Mouse (Mus musculus): ENCODE data around the gene Tlr5. TPM values are rescaled to one million over a fixed set of nuclear protein-coding genes. Genes with fewer than 3 reads are reported as not detected.

Gene Tlr5
- polyA plus RNA-seq, 1 experiment from 2014 or later: 0.47 TPM

GRCm38 (mm10) chr1:182956186-182956960, 1.8 kb downstream of the Tlr5 start:
- Histone ChIP-seq H3K4me1 (peaks cover 16% of the 10 kb centered on the region), H3K36me3 (no peaks in the 10 kb centered on the region), H3K9me3 (no peaks in the 10 kb centered on the region), H3K27ac (no peak overlapping the region), H3K4me3 (no peak overlapping the region), H3K4me2 (replicated peaks) (no peak overlapping the region), H3K9ac (no peak overlapping the region), H3K27me3 (replicated peaks) (peaks cover 16% of the 10 kb centered on the region; the same call in 1 of the 2 replicates)
- 80% methylated on average over 12 of the region's 12 CpGs for WGBS
- no peak for ATAC-seq (ENCODE audit: low FRiP score, low read depth)

DNA sequence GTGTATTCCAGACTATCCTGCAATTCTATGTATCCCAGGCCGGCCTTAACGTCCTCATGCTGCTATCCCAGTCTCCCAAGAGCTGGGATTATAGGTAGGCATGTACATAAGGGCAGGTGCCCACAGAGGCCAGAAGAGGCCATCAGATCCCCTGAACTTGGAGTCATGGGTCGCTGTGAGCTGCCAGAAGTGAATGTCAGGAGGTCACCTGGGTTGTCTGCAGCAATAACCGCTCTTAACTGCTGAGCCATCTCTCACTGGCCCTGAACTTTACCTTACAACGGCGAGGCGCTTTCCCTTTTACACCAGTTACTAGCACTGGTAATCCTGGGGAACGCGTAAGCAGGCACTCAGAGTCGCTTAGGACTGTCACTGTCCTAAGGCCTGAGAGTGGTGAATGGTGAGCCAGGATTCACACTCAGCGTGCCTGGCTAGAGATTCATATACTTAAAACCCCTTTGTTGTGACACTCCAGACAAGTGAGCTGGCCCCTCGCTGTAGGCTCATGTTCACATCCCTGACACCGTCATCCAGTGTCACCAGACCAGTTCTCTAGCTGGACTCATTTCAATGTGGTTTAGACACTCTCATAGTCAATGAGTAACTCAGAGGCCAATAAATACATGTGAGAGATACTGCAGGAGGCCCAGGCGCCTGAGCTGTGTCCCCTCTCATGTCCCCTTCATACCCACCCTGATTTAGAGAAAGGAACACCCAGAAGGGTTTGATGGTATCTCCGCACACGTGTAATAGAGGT, 2.6 kb downstream of the Tlr5 start:
- Histone ChIP-seq H3K36me3 (no peaks in the 10 kb centered on the region), H3K9ac (no peak overlapping the region), H3K4me3 (no peak overlapping the region), H3K9me3 (no peaks in the 10 kb centered on the region), H3K27me3 (replicated peaks) (peaks cover 16% of the 10 kb centered on the region; the same call in 1 of the 2 replicates), H3K27ac (no peak overlapping the region), H3K4me2 (replicated peaks) (no peak overlapping the region), H3K4me1 (peaks cover 16% of the 10 kb centered on the region)
- WGBS: 83% methylated on average over 16 of the region's 16 CpGs
- ATAC-seq (ENCODE audit: low FRiP score, low read depth): no peak

GRCm38 (mm10) chr1:182957826-182958544, 3.4 kb downstream of the Tlr5 start:
- Histone ChIP-seq H3K4me2 (replicated peaks) (no peak overlapping the region), H3K9me3 (no peaks in the 10 kb centered on the region), H3K4me1 (peaks cover 15% of the 10 kb centered on the region), H3K9ac (no peak overlapping the region), H3K27me3 (replicated peaks) (peaks cover 16% of the 10 kb centered on the region; the same call in 1 of the 2 replicates), H3K27ac (no peak overlapping the region), H3K36me3 (no peaks in the 10 kb centered on the region), H3K4me3 (no peak overlapping the region)
- WGBS: 80% methylated on average over 13 of the region's 13 CpGs
- no peak for ATAC-seq (ENCODE audit: low FRiP score, low read depth)

- ATAC-seq (ENCODE audit: low FRiP score, low read depth): 0 out of 2 replicates have a peak, but pooled peaks have one; percentile 3
- Histone ChIP-seq H3K4me2 (replicated peaks) (peak overlapping the region; percentile 60), H3K36me3 (no peaks in the 10 kb centered on the region), H3K9me3 (no peaks in the 10 kb centered on the region), H3K9ac (no peak overlapping the region), H3K4me1 (peaks cover 12% of the 10 kb centered on the region), H3K27ac (no peak overlapping the region), H3K4me3 (no peak overlapping the region), H3K27me3 (replicated peaks) (peaks cover 16% of the 10 kb centered on the region; the same call in 1 of the 2 replicates)
- WGBS: 34% methylated on average over 3 of the region's 3 CpGs
Measured at GRCm38 (mm10) chr1:182958824-182959223, 4.2 kb downstream of the Tlr5 start.

GRCm38 (mm10) chr1:182959251-182959691, 4.7 kb downstream of the Tlr5 start:
- peak overlapping the region; percentile 47 for H3K9ac ChIP-seq
- H3K4me3 ChIP-seq: peak overlapping the region; percentile 33
- H3K4me1 ChIP-seq: peaks cover 12% of the 10 kb centered on the region
- H3K4me2 ChIP-seq (replicated peaks): peak overlapping the region; percentile 60
- H3K27ac ChIP-seq: no peak overlapping the region
- H3K27me3 ChIP-seq (replicated peaks): peaks cover 16% of the 10 kb centered on the region; the same call in 1 of the 2 replicates
- WGBS: under 1% methylated on average over 17 of the region's 17 CpGs
- peak; percentile 21 for ATAC-seq (ENCODE audit: low FRiP score, low read depth)
- no peaks in the 10 kb centered on the region for H3K9me3 ChIP-seq
- no peaks in the 10 kb centered on the region for H3K36me3 ChIP-seq

- ATAC-seq (ENCODE audit: low FRiP score, low read depth): peak; percentile 82
- peaks cover 16% of the 10 kb centered on the region; the same call in 1 of the 2 replicates for H3K27me3 ChIP-seq (replicated peaks)
- H3K36me3 ChIP-seq: no peaks in the 10 kb centered on the region
- H3K4me3 ChIP-seq: peak overlapping the region; percentile 33
- peaks cover 12% of the 10 kb centered on the region for H3K4me1 ChIP-seq
- no peaks in the 10 kb centered on the region for H3K9me3 ChIP-seq
- under 1% methylated on average over 20 of the region's 20 CpGs for WGBS
- peak overlapping the region; percentile 47 for H3K9ac ChIP-seq
- H3K4me2 ChIP-seq (replicated peaks): peak overlapping the region; percentile 60
- H3K27ac ChIP-seq: no peak overlapping the region
Measured at GRCm38 (mm10) chr1:182959811-182960455, 5.3 kb downstream of the Tlr5 start.

DNA sequence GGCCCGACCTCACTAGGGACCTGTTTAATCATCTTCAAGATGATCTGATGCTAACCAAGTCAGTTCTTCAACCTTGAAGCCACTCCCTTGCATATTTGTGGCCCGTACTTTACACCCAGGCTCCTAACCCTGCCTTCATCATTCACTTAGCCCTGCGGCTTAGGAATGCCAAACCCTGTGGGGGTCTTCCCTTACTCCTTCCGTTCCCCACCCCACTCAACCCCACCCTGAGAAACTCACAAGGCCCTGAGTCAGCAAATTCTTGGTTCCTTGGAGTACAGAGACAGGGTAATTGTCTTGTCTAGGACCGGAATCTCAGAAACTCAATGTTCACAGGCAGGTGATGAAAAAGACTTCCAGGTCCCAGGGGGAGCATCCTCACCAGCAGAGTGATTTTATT, 6.5 kb downstream of the Tlr5 start:
- H3K4me2 ChIP-seq (replicated peaks): no peak overlapping the region
- no peak for ATAC-seq (ENCODE audit: low FRiP score, low read depth)
- no peaks in the 10 kb centered on the region for H3K36me3 ChIP-seq
- no peak overlapping the region for H3K9ac ChIP-seq
- H3K27ac ChIP-seq: no peak overlapping the region
- H3K9me3 ChIP-seq: no peaks in the 10 kb centered on the region
- WGBS: 61% methylated on average over 5 of the region's 5 CpGs
- H3K4me1 ChIP-seq: peaks cover 9% of the 10 kb centered on the region
- H3K27me3 ChIP-seq (replicated peaks): peaks cover 12% of the 10 kb centered on the region; the same call in 1 of the 2 replicates
- no peak overlapping the region for H3K4me3 ChIP-seq

- H3K27ac ChIP-seq: no peak overlapping the region
- H3K27me3 ChIP-seq (replicated peaks): no peaks in the 10 kb centered on the region; the same call in 1 of the 2 replicates
- H3K4me1 ChIP-seq: peaks cover 9% of the 10 kb centered on the region
- no peak overlapping the region for H3K4me2 ChIP-seq (replicated peaks)
- WGBS: 65% methylated on average over 5 of the region's 5 CpGs
- ATAC-seq (ENCODE audit: low FRiP score, low read depth): no peak
- no peaks in the 10 kb centered on the region for H3K9me3 ChIP-seq
- no peak overlapping the region for H3K4me3 ChIP-seq
- no peaks in the 10 kb centered on the region for H3K36me3 ChIP-seq
- no peak overlapping the region for H3K9ac ChIP-seq
Measured at GRCm38 (mm10) chr1:182963329-182963728, 8.7 kb downstream of the Tlr5 start.

- ATAC-seq (ENCODE audit: low FRiP score, low read depth): no peak
- Histone ChIP-seq H3K27me3 (replicated peaks) (no peaks in the 10 kb centered on the region), H3K9me3 (no peaks in the 10 kb centered on the region), H3K4me1 (no peaks in the 10 kb centered on the region), H3K9ac (peak overlapping the region; percentile 36; the same call in 1 of the 2 replicates), H3K4me3 (no peak overlapping the region), H3K36me3 (no peaks in the 10 kb centered on the region), H3K4me2 (replicated peaks) (no peak overlapping the region), H3K27ac (no peak overlapping the region)
- WGBS: 54% methylated on average over 9 of the region's 9 CpGs
Measured at GRCm38 (mm10) chr1:182964855-182965466, 10.4 kb downstream of the Tlr5 start.

- Histone ChIP-seq H3K36me3 (no peaks in the 10 kb centered on the region), H3K27me3 (replicated peaks) (no peaks in the 10 kb centered on the region), H3K4me2 (replicated peaks) (no peak overlapping the region), H3K27ac (no peak overlapping the region), H3K4me3 (no peak overlapping the region), H3K4me1 (no peaks in the 10 kb centered on the region), H3K9ac (no peak overlapping the region), H3K9me3 (no peaks in the 10 kb centered on the region)
- 87% methylated on average over 9 of the region's 9 CpGs for WGBS
- ATAC-seq (ENCODE audit: low FRiP score, low read depth): no peak
Measured at GRCm38 (mm10) chr1:182968732-182969131, 14.1 kb downstream of the Tlr5 start.

DNA sequence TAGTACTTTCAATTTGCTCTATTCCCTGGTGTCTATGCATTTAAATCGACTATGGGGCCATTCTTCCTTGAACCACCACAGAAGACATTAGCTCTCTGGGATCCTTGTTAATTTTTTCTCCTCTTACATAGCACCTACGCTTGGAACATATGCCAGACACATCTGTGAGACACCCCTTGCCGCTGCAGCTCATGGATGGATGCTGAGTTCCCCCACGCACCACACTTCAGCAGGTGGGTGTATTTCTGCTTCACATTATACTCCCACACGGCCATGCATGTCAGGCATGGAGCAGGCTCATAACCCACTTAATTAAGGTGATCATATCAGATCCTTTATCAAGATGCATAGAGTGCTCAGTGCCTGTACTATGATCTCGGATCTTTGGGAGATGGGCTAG, 17.7 kb downstream of the Tlr5 start:
- Histone ChIP-seq H3K9ac (no peak overlapping the region), H3K27ac (no peak overlapping the region), H3K9me3 (no peaks in the 10 kb centered on the region), H3K36me3 (no peaks in the 10 kb centered on the region), H3K27me3 (replicated peaks) (no peaks in the 10 kb centered on the region), H3K4me2 (replicated peaks) (no peak overlapping the region), H3K4me3 (no peak overlapping the region), H3K4me1 (no peaks in the 10 kb centered on the region)
- no peak for ATAC-seq (ENCODE audit: low FRiP score, low read depth)
- 85% methylated on average over 6 of the region's 6 CpGs for WGBS
